Mouse (Mus musculus) spleen, adult 2 months (tissue): ENCODE measurements around the gene Gsc. TPM values are rescaled to one million over a fixed set of nuclear protein-coding genes. Genes with fewer than 3 reads are reported as not detected.
A peak's percentile ranks its signal among the peaks of the same experiment; 100 is the strongest.
"Not testable (repeated sequence)": the region's sequence is repeated elsewhere in the genome, so short reads cannot be mapped to it uniquely, and the experiment has no call there.

Source experiments
- DNase-seq, 2 experiments: peaks; one replicate each; pipeline versions ENCODE4 v3.0.0 to v3.0.0-alpha.2; 2012 to 2021; ENCODE audit warnings: low spot score in 2 of 2, low read depth in 1 of 2
- H3K27ac ChIP-seq: fragments of 200-500 bp; 2 replicates; pipeline ENCODE4 v1.5.1; 2012; ENCODE audit warnings: low read length, inconsistent platforms; ENCODE audit not compliant: insufficient read depth
- H3K27me3 ChIP-seq: fragments of 200-500 bp; 2 replicates; pipeline ENCODE4 v1.6.1; 2012; ENCODE audit warnings: mild to moderate bottlenecking, moderate library complexity, low read length, inconsistent platforms; ENCODE audit not compliant: control insufficient read depth, insufficient read depth
- H3K36me3 ChIP-seq: fragments of 200-500 bp; 2 replicates; pipeline ENCODE4 v1.6.1; 2012; ENCODE audit warnings: mild to moderate bottlenecking, low read length, inconsistent platforms; ENCODE audit not compliant: control insufficient read depth, insufficient read depth
- H3K4me1 ChIP-seq: fragments of 200-500 bp; 2 replicates; pipeline ENCODE4 v1.6.1; 2011; ENCODE audit warnings: inconsistent platforms; ENCODE audit not compliant: control insufficient read depth, insufficient read depth, insufficient read length
- H3K4me3 ChIP-seq: fragments of 200-500 bp; 2 replicates; pipeline ENCODE4 v1.5.1; 2011; ENCODE audit warnings: mild to moderate bottlenecking, inconsistent platforms; ENCODE audit not compliant: insufficient read depth, insufficient read length; ENCODE audit errors: extremely low read depth
- CTCF ChIP-seq: fragments of 200-500 bp; IDR thresholded peaks from 2 replicates; pipeline ENCODE4 v1.5.1; 2011; ENCODE audit warnings: mild to moderate bottlenecking, inconsistent platforms; ENCODE audit not compliant: insufficient read depth, insufficient read length, insufficient replicate concordance; ENCODE audit errors: extremely low read depth
- POLR2A ChIP-seq: fragments of 200-500 bp; IDR thresholded peaks from 2 replicates; pipeline ENCODE4 v1.6.1; 2011; ENCODE audit warnings: low read depth, low read length, inconsistent platforms
- WGBS: fragments of 180-500 bp; shearing (Covaris S2); methylation state at CpG from one replicate; pipeline ENCODE4 v1.1.7; 2018; 5-methylcytosine and 5-hydroxymethylcytosine counted together
- polyA plus RNA-seq: library from polyadenylated mRNA; depleted of rRNA; stranded (reverse); fragments of >200 nt; gene quantifications from 2 replicates; pipeline ENCODE4 v1.2.3, GENCODE M21; 2012

The Gsc gene
- polyA plus RNA-seq, 1 experiment, result 0.06 TPM

GRCm38 (mm10) chr12:104459377-104459776 lies 13.8 kb downstream of the Gsc start:
- DNase-seq, result no peak
- Histone ChIP-seq H3K4me1 (no peaks in the 10 kb centered on the region), H3K36me3 (no peaks in the 10 kb centered on the region), H3K27me3 (no peaks in the 10 kb centered on the region), H3K4me3 (no peak overlapping the region), H3K27ac (no peak overlapping the region)
- TF ChIP-seq POLR2A (no peak), CTCF (no peak)
- 68% methylated on average over 6 of the region's 6 CpGs for WGBS

GRCm38 (mm10) chr12:104453002-104453401 lies 20.1 kb downstream of the Gsc start:
- no peaks in the 10 kb centered on the region for H3K4me1 ChIP-seq
- no peak for DNase-seq
- no peak overlapping the region for H3K4me3 ChIP-seq
- TF ChIP-seq CTCF, result no peak
- TF ChIP-seq POLR2A, result no peak
- 83% methylated on average over 1 of the region's 1 CpGs for WGBS
- no peaks in the 10 kb centered on the region for H3K36me3 ChIP-seq
- H3K27me3 ChIP-seq, result no peaks in the 10 kb centered on the region
- no peak overlapping the region for H3K27ac ChIP-seq

DNA sequence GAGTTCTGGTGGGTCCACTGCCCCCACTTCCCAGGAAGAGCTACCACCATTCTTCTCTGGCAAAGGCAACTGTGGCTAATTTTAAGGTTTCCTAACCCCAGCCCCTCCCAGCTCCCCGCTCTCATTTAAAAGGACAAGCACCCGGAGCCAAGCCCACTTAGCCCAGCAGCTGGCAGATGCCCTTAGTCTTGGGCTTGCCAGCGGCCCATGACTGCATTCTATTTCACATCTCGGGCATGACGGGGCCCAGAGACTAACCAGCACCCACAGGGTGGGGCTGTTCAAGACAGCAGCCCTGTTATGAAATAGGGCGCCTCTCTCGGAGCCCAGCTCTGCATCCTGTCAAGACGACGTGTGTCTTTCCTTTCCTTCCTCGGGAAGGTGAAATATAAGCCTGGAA lies 22.9 kb downstream of the Gsc start:
- TF ChIP-seq POLR2A (no peak), CTCF (no peak)
- no peaks in the 10 kb centered on the region for H3K27me3 ChIP-seq
- no peaks in the 10 kb centered on the region for H3K36me3 ChIP-seq
- 74% methylated on average over 10 of the region's 10 CpGs for WGBS
- no peak overlapping the region for H3K27ac ChIP-seq
- H3K4me3 ChIP-seq, result no peak overlapping the region
- DNase-seq, result no peak
- H3K4me1 ChIP-seq, result no peaks in the 10 kb centered on the region

GRCm38 (mm10) chr12:104448099-104448498 lies 25.0 kb downstream of the Gsc start:
- no peaks in the 10 kb centered on the region for H3K4me1 ChIP-seq
- no peaks in the 10 kb centered on the region for H3K27me3 ChIP-seq
- TF ChIP-seq CTCF (peak; percentile 17; the same call in 1 of the 2 replicates), POLR2A (no peak)
- no peak overlapping the region for H3K4me3 ChIP-seq
- H3K36me3 ChIP-seq, result no peaks in the 10 kb centered on the region
- 42% methylated on average over 13 of the region's 13 CpGs for WGBS
- DNase-seq, result peak in 1 of 2 experiments; percentile 21
- no peak overlapping the region for H3K27ac ChIP-seq

- DNase-seq, H3K36me3 ChIP-seq, H3K4me3 ChIP-seq, H3K4me1 ChIP-seq, H3K27ac ChIP-seq, H3K27me3 ChIP-seq: not testable (repeated sequence)
- 89% methylated on average over 25 of the region's 25 CpGs for WGBS
Measured at GRCm38 (mm10) chr12:104447056-104447455, 26.1 kb downstream of the Gsc start.

DNA sequence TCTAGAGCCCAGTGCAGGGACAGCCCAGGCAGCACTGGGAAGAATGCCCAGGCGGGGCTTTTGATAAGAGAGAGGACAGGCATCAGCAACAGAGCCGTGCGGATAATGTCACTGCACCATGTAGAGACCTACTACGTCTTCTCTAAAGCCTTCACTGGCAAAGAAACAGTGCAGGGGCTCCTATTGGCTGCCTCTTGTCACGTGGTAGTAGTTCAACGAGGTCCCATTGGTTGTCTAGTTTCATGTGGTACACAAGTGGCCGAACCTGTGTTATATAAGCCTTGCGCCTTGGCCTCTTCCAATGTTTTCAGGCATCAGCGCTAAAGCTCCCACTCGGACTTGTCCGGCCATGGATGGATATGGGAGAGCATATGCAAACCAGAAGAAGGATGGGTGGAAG lies 29.4 kb downstream of the Gsc start:
- TF ChIP-seq POLR2A (no peak), CTCF (no peak)
- no peaks in the 10 kb centered on the region for H3K27me3 ChIP-seq
- H3K36me3 ChIP-seq, result no peaks in the 10 kb centered on the region
- H3K4me1 ChIP-seq, result no peaks in the 10 kb centered on the region
- no peak overlapping the region for H3K4me3 ChIP-seq
- DNase-seq, result no peak
- WGBS, result 85% methylated on average over 11 of the region's 11 CpGs
- H3K27ac ChIP-seq, result no peak overlapping the region

- H3K4me1 ChIP-seq, result no peaks in the 10 kb centered on the region
- H3K4me3 ChIP-seq, result no peak overlapping the region
- no peak overlapping the region for H3K27ac ChIP-seq
- DNase-seq, result peak in 1 of 2 experiments; percentile 36
- H3K27me3 ChIP-seq, result no peaks in the 10 kb centered on the region
- no peaks in the 10 kb centered on the region for H3K36me3 ChIP-seq
- TF ChIP-seq CTCF (peak; percentile 71), POLR2A (no peak)
- WGBS, result 20% methylated on average over 22 of the region's 22 CpGs
Measured at GRCm38 (mm10) chr12:104440087-104440760, 32.9 kb downstream of the Gsc start.
